Mouse (Mus musculus): ENCODE measurements around the gene Tgoln1.

Gene Tgoln1

DNA sequence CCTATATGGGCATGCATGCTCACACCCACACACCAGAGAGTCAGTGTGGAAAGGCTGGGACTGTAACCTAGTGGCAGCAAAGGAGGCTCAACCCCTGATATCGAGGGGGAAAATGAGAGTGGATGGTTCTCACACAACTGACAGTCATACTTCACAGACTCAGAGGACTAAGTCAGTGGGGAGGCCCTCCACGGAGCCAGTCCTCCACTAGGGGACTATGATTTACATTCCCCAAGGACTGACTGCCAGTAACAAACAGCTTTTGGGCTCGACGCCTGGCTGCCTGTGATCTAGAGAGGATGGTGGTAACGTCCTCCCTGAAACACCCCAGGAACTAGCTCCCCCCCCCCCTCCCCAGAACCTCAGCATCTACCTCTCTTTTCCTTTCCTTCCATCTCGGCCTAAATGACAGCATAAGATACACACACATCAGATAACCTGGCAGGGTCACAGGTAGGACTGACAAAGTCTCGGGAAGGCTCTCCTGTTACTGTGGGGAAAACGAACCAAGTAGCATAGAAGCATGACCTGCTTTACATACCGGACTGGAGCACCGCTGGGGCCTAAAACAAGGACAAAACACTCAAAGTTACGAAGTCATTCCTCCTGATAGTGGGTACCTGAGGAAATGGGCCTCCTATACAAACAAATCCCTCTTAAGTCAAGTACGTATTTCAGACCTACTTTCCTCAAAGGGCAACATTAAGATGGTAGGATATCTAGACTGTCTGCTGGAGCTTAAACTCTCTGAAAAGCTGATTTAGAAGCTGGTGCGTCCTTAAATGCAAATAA, 19.5 kb downstream of the Tgoln1 start:
- no peak for DNase-seq (ENCODE audit: low spot score)

DNA sequence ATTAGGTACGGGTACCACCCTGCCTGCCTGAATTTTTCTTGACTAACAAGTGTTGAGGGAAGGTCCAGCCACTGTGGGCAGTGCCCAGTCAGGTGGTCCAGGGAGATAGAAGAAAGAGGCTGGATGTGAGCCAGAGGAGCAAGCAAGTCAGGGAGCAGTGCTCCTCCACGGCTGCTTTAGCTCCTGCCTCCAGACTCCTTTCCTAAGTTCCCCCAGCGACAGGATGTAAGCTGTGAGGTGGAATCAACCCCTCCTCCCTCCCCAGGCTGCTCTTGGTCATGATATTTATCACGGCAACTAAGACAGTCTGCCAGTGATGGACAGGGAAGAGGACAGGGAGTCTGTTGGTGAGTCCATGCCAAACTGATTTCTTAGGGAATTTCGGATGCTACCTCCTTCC, 22.9 kb downstream of the Tgoln1 start:
- DNase-seq (ENCODE audit: low spot score): no peak

DNA sequence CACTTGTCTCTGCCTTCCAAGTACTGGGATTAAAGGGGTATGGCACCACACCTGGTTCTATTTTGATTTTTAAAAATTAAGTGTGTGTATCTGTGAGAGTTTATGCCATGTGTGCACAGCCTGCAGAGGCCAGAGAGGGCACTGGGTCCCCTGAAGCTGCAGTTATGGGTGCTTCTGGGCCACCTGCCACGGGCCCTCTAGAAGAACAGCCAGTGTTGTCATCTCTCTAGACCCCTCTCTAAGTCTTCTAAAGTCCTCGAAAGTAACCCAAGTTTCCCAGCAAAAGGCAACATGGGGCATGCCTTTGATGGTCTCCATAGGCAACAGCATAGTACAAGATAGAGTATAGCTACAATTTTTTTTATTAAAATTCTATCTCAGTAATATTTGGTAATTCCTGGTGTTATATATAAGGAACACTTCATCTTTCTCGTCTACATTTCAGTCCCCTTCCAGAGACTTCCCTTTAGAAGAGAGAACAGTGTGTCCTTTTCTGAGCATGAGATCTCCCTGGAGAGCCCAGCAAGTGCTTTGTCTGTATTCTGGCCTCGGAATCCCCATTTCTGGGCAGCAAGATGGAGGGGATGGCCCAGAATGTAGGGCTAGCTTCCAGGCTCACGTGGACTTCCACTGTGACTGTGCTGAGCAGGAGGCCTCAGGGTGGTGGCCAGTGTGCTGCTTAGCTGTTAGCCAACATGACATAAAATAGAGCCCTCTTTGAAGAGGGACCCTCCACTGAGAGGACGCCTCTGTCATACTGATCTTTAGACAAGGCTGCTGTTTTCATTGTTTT, 23.6 kb downstream of the Tgoln1 start:
- no peak for DNase-seq (ENCODE audit: low spot score)

DNA sequence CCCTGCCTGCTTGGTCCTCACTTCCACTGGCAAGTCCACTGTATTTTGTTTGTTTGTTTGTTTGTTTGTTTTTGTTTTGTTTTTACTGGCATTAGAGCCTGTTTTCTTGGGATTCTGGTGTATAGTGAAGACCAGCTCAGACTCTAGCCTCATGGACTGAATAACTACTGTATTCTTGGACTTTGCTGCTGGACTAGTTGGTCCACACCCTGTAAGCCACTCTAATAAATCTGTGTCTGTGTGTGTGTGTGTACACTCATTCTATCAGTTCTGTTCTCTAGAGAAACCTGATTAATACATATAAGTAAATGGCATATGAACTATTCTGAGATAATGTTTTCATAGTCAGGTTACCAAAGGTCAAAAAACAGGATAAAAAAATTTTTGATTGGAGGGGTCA, 26.7 kb downstream of the Tgoln1 start:
- no peak for DNase-seq (ENCODE audit: low spot score)

DNA sequence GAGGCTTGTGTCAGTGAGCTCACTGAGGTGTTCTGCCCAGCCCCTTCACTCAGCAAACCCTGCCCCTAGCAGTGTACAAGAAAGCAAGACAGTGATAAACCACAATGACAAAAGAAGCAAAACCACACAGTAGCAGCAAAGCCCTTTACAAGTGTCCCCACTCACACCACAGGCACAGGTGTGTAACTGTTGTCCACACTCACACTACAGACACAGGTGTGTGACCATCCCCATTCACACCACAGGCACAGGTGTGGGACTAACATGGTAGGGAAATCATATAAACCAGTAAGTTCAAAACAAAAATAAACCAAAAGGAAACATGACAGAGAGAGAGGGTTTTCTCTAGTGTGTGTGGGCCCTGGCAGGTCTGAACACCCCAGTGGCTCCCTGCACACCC, 28.5 kb downstream of the Tgoln1 start:
- no peak for DNase-seq (ENCODE audit: low spot score)

DNA sequence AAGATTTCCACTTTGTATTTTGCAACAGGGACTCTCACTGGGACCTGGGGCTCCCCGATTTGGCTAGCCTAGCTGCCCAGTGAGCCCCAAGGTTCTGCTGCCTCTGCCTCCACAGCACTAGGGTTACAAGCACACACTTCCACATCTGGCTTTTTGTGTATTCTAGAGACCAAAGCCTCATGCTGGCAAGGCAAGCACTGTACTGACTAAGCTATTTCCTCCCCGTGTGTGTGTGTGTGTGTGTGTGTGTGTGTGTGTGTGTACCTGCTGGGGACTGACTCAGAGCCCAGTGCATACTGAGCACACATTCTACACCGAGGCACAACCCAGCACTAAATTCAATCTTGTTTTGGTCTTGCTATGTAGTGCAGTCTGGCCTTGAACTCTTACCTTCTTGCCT, 30.1 kb downstream of the Tgoln1 start:
- no peak for DNase-seq (ENCODE audit: low spot score)

DNA sequence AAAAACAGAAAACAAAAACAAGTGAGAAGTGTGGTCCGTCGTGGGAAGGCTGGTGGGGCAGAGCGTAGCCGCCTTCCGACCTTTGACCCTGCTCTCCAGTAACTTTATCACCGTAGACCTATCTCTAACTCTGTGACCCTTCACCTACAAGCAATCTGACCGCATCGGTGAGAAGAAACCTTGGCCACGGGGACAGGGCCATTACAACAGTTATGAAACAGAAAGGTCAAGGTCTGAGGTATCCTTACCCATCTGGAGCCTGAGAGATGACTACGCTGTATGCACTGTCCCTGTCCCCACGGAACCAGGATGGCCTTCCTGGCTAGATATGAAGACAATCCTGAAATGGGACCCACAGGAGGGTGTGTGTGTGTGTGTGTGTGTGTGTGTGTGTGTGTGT, 32.6 kb downstream of the Tgoln1 start:
- peak; percentile 83 for DNase-seq (ENCODE audit: low spot score)

DNA sequence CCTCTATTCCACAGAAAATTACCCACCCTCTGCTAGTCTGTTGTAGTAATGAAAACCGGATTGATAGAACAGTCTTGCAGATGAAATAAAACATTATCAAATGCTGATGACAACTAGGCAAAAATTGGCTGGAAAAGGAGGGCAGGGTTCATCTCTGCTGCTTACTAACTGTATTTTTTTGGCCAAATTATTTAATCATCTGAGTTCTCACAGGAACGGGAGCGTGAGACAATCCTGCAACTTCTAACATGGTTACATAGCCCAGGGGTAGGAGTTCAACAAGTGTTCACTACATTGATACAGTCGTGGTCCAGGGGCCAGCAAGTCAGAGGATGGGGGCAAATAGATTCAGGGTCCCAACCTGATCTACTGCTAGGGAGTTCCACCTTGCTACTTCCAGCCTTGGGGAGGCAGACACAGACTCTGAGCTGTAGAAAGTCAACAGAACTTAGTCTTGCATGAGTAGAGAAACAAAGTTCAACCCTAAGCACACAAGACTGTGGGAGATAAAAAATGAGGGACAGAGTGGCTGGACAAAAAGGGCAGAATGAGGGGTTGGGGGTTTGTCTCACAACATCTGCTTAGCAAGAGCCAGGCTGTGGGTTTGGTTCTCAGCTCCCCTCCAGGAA, 33.5 kb downstream of the Tgoln1 start:
- DNase-seq (ENCODE audit: low spot score): peak; percentile 68

DNA sequence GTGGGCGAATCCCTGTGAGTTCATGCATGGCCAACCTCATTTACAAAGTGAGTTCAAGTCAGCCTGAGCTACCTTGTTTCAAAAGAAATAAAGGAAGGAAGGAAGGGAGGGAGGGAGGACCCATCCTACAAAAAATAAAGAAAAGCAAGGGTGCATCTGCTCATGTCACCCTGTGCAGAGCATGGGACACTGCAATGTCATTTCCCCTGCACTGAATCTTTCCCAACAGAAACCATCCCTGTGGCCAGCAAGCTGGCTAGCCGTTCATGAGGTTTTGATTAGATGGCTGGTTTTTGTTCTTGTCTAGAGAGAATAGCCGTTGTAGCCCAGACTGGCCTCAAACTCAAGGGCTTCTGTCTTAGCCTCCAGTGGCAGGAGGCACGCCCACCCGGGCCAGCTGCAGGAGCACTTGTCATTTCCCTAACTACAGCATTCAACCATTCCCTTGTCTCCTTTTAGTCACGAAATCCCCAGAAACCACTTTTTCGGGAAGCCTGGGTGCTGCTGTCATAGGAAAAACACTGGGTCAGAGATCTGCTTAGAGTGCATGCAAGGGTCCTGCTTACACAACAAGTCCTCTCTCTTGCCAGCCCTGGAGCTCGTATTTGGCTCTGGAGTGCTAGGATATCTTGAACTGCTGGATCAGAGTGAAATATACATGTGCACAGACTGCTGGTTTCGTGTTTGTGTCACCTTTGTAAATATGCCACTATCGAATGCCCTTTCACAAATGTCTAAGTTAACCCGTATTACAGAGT, 35.0 kb downstream of the Tgoln1 start:
- DNase-seq (ENCODE audit: low spot score): no peak

DNA sequence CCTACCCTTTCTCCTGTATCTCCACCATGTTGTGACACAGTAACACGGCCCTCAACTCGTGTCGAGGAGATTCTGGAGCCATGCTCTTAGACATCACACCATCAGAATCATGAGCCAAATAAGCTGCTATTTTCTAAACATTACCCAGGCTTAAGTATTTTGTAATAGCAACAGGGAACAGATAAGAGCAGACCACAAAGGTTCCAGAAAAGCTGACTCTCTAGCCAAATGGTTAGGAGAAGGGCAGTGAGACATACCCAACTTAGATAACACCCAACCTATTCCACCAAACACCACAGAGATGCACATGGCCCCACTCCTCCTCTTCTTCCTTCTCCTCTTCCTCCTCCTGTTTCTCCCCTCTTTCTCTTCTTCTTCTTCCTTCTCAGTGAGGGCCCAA, 40.8 kb downstream of the Tgoln1 start:
- no peak for DNase-seq (ENCODE audit: low spot score)

DNA sequence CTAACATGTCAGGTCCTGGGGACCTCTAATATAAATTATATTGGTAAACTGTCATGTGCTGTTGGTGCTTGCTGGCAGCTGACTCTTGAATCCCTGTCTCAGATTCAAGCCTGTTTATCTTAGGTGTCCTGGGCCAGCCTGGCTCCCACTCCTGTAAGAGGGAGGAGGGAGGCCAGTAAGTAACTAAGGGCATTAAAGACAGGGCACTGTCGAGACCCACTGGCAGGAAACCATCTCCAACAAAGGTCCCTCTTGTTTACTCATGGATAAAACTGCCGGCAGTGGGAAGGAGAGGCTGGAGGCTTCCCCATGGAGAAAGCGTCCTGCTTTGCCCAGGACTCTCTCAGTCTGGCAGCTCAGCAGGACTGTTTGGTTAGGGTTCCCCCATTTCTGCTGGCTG, 45.0 kb downstream of the Tgoln1 start:
- no peak for DNase-seq (ENCODE audit: low spot score)

DNA sequence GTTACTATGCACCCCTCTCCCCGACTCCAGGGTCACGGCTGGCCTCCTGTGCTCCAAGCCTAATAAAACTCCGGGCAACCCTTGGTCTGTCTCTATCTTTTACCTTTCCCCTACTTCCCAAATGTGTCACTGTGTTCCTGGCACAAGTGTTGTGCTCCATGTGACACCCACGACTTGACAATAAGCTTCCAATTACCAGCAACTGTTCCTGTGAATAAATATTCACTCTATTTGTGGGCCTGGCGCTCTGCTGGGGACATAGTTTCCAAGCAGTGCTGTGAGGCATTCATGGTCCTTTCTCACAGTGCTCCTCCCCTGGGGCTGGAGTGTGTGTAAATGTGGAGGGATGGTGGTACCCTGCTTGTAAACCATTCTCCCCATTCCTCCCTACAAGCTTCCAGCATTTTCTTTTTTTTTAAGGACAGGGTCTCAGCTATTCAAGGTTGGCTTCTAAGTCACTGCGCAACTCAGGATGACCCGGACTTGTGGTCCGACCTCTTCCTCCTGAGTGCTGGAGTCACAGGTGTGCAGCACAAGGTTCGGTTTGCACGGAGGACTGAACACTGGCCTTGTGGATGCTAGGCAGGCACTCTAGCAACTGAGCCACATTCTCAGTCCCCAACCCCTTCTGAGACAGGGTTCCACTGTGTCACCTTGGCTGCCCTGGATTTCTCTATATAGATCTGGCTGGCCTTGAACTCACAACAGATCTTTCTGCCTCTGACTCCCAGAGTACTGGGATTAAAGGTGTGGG, 46.0 kb downstream of the Tgoln1 start:
- no peak for DNase-seq (ENCODE audit: low spot score)

DNA sequence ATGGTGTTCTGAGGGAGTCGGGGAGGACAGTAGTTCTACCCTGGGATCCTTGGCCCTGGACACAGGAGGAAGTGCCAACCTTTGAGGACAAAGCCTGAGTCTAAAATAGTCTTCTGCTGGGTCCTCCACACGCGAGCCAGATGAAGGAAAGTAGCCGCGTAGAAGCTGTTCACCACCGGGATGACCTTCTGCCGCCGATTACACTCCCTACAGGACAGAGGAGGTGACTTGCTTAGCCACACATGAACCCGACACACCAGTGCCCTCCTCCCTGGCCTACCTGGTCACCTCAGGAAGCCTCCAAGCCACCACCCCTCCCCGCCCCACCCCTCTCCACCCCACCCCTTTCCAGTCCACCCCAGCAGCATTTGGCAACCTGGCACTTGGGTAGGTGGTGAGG, 48.1 kb downstream of the Tgoln1 start:
- no peak for DNase-seq (ENCODE audit: low spot score)

DNA sequence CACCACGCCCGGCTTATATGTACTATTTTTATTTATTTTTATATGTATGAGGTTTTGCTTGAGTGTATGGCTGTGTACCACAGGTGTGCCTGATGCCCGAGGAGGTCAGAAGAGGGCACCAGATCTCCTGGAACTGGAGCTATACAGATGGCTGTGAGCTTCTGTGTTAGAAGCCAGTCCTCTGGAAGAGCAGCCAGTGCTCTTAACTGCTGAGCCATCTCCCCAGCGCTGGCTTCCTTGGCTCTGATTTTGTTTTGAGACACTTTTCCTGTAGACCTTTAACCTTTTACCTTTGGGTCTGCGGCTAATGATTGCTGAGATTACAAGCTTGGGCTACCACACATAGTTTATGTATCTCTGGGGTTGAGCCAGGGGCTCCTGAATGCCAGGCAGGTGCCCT, 49.3 kb downstream of the Tgoln1 start:
- peak; percentile 64 for DNase-seq (ENCODE audit: low spot score)

DNA sequence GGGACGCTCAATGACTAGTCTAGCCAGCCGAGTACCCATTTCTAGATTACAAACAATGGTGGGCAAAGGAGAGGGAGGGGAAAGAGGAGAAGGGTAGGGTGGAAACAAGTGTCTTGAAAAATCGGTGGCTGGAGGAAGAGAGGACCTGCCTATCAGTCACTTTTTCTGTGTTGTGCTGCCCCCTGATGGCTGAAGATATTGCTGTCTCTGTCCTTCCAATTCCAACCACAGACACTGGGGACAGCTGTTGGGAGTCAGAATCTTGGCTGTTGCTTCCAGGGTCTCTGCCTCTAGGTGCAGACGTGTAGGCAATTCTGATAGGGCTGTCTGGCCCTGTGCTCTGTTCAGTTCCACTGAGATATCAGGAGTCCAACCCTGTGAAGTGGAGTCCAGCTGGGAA, 50.8 kb downstream of the Tgoln1 start:
- peak; percentile 88 for DNase-seq (ENCODE audit: low spot score)

DNA sequence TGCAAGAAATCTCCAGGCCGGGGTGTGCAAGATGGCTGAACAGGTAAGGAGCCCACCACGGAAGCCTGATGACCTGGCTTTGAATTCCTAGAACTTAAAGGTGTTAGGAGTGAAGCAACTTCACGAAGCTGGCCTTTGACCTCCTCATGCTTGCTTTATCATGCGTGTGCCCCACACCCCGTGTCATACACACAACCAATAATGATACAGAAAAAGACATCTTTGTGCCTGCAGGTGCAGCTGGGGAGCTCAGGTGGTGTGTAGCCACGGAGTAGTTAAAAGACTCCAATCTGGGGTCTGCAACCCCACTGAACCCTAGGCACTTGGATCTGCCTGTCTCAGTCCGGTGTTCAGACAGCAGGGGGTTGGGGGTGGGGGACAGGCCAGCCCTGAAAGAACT, 51.3 kb downstream of the Tgoln1 start:
- DNase-seq (ENCODE audit: low spot score): peak; percentile 52

DNA sequence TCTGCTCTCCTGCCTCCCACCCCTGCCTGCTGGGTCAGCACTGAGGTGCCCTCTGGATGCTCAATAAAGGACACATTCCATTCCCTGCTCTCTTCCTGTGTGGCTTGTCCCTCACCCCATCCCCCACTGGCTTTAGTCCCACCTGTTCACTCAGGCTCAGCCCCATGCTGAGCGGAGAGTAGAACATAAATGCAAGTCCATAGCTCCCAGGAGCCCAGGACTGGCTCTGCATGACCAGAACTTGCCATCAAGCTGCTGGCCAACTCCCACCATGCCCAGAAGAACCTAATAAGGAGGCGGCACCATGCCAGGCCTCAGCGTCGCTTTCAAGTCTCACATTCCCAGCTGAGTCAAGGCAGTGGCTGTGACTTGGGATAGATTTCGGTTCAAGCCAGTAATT, 53.9 kb downstream of the Tgoln1 start:
- DNase-seq (ENCODE audit: low spot score): no peak

DNA sequence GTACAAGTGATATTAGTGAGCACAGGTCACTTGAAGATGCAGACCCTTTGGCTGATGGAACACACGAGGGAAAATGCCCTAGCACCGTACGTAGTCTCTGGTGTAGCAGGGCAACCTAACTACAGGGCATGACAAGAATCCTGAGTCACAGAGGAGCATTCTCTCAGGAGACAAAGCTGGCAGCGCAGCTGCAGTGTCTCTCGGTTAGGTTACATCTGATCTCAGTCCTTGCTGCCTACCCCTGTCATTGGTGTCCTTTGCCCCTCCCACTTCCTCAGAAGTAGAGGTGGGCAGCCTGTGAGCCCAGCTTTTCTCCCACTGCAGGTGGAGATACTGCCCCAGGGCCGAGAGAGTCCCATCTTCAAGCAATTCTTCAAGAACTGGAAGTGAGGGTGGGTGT, 54.3 kb downstream of the Tgoln1 start:
- no peak for DNase-seq (ENCODE audit: low spot score)

DNA sequence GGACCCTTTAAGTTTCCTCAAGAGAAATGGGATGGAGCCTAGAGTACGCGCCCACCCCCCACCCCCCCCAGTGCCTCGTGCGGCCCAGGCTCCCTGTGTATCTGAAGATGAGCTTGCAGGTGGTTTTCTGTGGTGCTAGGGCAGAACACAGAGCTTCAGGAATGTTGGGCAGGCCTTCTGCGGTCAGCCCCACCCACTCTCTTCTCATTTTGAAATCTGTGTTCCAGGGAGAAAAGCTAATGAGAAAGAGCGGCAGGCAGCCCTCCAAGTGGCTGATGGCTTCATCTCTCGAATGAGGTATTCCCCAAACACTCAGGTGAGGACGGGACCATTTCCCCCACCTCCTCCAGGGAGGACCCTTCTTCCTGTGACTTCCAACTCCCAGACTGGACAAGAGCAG, 56.0 kb downstream of the Tgoln1 start:
- DNase-seq (ENCODE audit: low spot score): no peak
